Mouse (Mus musculus) erythroblast, embryonic 14.5 days (primary cell): ENCODE results near the gene Plk1.
A peak's percentile ranks its signal among the peaks of the same experiment; 100 is the strongest.

Experiments used
- GATA1 ChIP-seq: IDR thresholded peaks from 2 replicates; pipeline ENCODE4 v1.6.1; 2012; ENCODE audit warnings: low read length, inconsistent platforms, mixed read lengths
- TAL1 ChIP-seq: IDR thresholded peaks from 3 replicates; pipeline ENCODE4 v1.6.1; 2012; ENCODE audit warnings: low read length, inconsistent platforms, mixed read lengths

DNA sequence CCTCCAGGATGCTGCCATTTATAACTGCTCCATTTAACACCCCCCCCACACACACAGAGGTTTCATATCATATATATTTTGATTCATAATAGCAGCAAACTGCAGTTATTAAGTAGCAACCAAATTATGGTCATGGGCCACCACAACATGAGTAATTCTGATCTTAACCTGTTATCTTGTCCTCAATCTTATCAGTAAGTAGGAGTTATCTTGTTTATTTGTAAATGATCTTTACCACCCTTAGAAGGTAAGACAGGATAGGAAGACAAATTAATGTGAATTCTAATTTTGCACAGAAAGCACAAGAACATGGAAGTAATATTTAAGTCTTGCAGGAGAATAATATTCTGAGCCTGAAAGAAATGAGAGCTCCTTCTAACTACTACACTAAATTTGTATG lies 27.4 kb upstream of the Plk1 start:
- TF ChIP-seq GATA1 (peak; percentile 55; the same call in 1 of the 2 replicates), TAL1 (no peak)
